Mouse (Mus musculus): Measurements from ENCODE around the gene Lyl1.

- no peak for TF ChIP-seq CTCF (IDR thresholded peaks at IDR 0.05; ENCODE audit: low read depth, low read length)
- TF ChIP-seq POLR2AphosphoS5 (IDR thresholded peaks at IDR 0.05; ENCODE audit: insufficient replicate concordance, low read depth, low read length): no peak
- no peak for TF ChIP-seq GATA2 (IDR thresholded peaks at IDR 0.05; ENCODE audit: borderline replicate concordance, low read depth, low read length)
Observed at GRCm38 (mm10) chr8:84729921-84730362, 28.7 kb downstream of the Lyl1 start.
